Mouse (Mus musculus) forebrain, embryonic 14.5 days (tissue): ENCODE data around the gene Plscr4. TPM values are rescaled to one million over a fixed set of nuclear protein-coding genes. Genes with fewer than 3 reads are reported as not detected.
A peak's percentile ranks its signal among the peaks of the same experiment; 100 is the strongest.

Experiments
- ATAC-seq: fragments of 200-750 bp; cut with Nextera tagmentation; 2 replicates; pipeline ENCODE4 v1.8.0; 2017; ENCODE audit warnings: mild to moderate bottlenecking, moderate library complexity
- DNase-seq: peaks from one replicate; pipeline ENCODE4 v3.0.0-alpha.2; 2015; ENCODE audit warnings: low spot score
- H3K27ac ChIP-seq: fragments of 300-500 bp; sonication (generic); 2 replicates; pipeline ENCODE4 v1.5.1; 2014; ENCODE audit warnings: low read depth, mild to moderate bottlenecking, control low read depth, low read length, moderate library complexity
- H3K27me3 ChIP-seq: fragments of 300-500 bp; sonication (generic); replicated peaks from 2 replicates; pipeline ENCODE4 v1.6.1; 2014; ENCODE audit warnings: low read length, control low read depth, mixed read lengths; ENCODE audit not compliant: control insufficient read depth, insufficient read depth
- H3K36me3 ChIP-seq: fragments of 300-500 bp; sonication (generic); 2 replicates; pipeline ENCODE4 v1.6.1; 2014; ENCODE audit warnings: low read length, control low read depth; ENCODE audit not compliant: control insufficient read depth, insufficient read depth
- H3K4me1 ChIP-seq: fragments of 300-500 bp; sonication (generic); 2 replicates; pipeline ENCODE4 v1.6.1; 2014; ENCODE audit warnings: antibody characterized with exemption, low read length, control low read depth; ENCODE audit not compliant: control insufficient read depth, insufficient read depth
- H3K4me2 ChIP-seq: fragments of 300-500 bp; sonication (generic); 2 replicates; pipeline ENCODE4 v1.6.1; 2014; ENCODE audit warnings: mild to moderate bottlenecking, control low read depth, low read length
- H3K4me3 ChIP-seq: fragments of 300-500 bp; sonication (generic); 2 replicates; pipeline ENCODE4 v1.5.1; 2014; ENCODE audit warnings: low read depth, low read length, control low read depth
- H3K9ac ChIP-seq: fragments of 300-500 bp; sonication (generic); 2 replicates; pipeline ENCODE4 v1.6.1; 2014; ENCODE audit warnings: mild to moderate bottlenecking, low read length, control low read depth, moderate library complexity
- H3K9me3 ChIP-seq: fragments of 300-500 bp; sonication (generic); replicated peaks from 2 replicates; pipeline ENCODE4 v1.6.1; 2016; ENCODE audit warnings: low read length, control low read depth, mixed read lengths; ENCODE audit not compliant: control insufficient read depth
- WGBS: fragments of 180-500 bp; shearing (Covaris S2); extraction: QIAGEN DNeasy Blood & Tissue Kit; methylation state at CpG from one replicate; pipeline ENCODE4 v1.1.7; 2014; 5-methylcytosine and 5-hydroxymethylcytosine counted together
- polyA plus RNA-seq: library from polyadenylated mRNA; unstranded; fragments of >200 nt; fragmentation: Nextera tagmentation; extraction: Ambion mirVana; gene quantifications from 2 replicates; pipeline ENCODE4 v1.2.1, GENCODE M21; 2014

Plscr4 gene
- polyA plus RNA-seq, 1 experiment from 2014 or later, result 1.1 TPM

DNA sequence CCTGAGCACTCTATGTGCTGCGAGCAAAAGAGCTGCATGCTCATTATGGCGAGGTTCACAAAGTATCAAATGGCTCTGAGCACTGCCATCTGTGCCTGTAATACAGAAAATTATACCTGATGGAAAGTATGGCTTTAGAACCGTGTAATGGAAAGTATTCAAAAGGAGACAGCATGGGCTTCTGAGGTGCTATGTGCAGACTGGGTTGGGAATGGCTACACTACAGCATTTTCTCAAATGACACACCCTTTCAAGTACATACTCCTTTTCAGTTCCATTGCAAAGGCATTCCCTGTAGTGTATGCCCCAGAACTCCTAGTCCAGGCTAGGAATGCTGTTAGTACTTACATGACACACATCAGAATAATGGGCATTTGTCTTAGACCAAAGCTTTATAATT is 72.9 kb downstream of the Plscr4 start:
- Histone ChIP-seq H3K36me3 (no peaks in the 10 kb centered on the region), H3K9ac (no peak overlapping the region), H3K4me2 (no peak overlapping the region), H3K9me3 (no peaks in the 10 kb centered on the region), H3K4me3 (no peak overlapping the region), H3K27me3 (no peaks in the 10 kb centered on the region), H3K27ac (no peak overlapping the region), H3K4me1 (no peaks in the 10 kb centered on the region)
- no peak for ATAC-seq
- DNase-seq, result no peak
- WGBS, result 78% methylated on average over 3 of the region's 3 CpGs

DNA sequence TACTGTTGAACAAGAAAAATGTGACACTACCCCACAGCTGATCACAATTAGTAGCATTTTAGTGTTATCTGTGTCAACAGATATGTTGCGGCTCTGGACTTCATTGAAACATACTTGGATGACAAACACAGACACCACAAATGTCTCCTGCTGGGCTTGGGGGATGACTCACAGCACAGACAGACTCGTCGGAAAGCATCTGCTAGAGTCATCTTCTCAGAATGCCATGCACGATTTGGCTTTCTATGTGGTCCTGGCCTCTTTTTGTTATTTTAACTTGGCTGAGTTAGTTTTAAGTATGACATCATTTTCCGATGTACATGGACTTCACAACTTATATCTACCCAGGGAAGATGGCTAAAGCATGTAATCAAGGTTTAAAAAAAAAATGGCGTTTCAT is 80.6 kb downstream of the Plscr4 start:
- ATAC-seq (no peak), DNase-seq (peak; percentile 42)
- Histone ChIP-seq H3K9me3 (no peaks in the 10 kb centered on the region), H3K27me3 (no peaks in the 10 kb centered on the region), H3K9ac (no peak overlapping the region), H3K4me1 (0 out of 2 replicates have a peak, but pooled peaks cover 4% of the 10 kb centered on the region), H3K36me3 (no peaks in the 10 kb centered on the region), H3K4me2 (no peak overlapping the region), H3K4me3 (no peak overlapping the region), H3K27ac (no peak overlapping the region)
- 42% methylated on average over 6 of the region's 6 CpGs for WGBS

DNA sequence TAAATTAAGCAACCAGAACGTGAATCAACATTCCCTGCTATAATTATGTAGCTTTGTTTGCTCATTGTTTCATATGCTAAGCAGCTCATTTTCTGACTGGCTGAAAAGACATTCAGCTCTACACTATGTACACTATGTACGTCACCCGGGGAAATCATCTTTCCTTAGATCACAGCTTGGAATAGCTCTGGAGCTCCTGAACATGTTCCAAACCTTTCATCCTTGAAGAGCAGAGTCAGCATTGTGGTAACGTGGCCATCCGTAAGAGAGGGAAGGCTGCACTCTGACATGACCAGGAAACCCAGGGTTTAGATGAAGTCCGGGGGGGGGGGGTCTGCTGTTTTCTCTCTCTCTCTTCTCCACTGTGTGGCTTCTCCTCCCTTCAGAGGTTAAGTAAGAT is 81.0 kb downstream of the Plscr4 start:
- peak; percentile 68 for DNase-seq
- Histone ChIP-seq H3K4me3 (no peak overlapping the region), H3K27me3 (no peaks in the 10 kb centered on the region), H3K4me2 (no peak overlapping the region), H3K9me3 (no peaks in the 10 kb centered on the region), H3K9ac (no peak overlapping the region), H3K36me3 (no peaks in the 10 kb centered on the region), H3K4me1 (0 out of 2 replicates have a peak, but pooled peaks cover 4% of the 10 kb centered on the region), H3K27ac (no peak overlapping the region)
- WGBS, result 24% methylated on average over 6 of the region's 6 CpGs
- peak; percentile 38; the same call in 1 of the 2 replicates for ATAC-seq

Other genes starting within 250 kb of the Plscr4 start
- 7.1 and 8.6 TPM in 2 replicates for gene Plscr1, start 207.6 kb upstream of the Plscr4 start, polyA plus RNA-seq
- gene Plscr2, start 181.8 kb upstream of the Plscr4 start, polyA plus RNA-seq, result 0.46 and 0.93 TPM in 2 replicates
- gene 1700057G04Rik, start 148.0 kb upstream of the Plscr4 start, polyA plus RNA-seq, result not detected in 2 replicates
- gene Plod2, start 84.8 kb downstream of the Plscr4 start, polyA plus RNA-seq, result 10.4 and 11.0 TPM in 2 replicates